Mouse (Mus musculus) central nervous system, embryonic 18 days (tissue): ENCODE results near the gene Pex12. TPM values are rescaled to one million over a fixed set of nuclear protein-coding genes. Genes with fewer than 3 reads are reported as not detected.

Experiments
- polyA plus RNA-seq: library from polyadenylated mRNA; depleted of rRNA; stranded (reverse); fragments of >200 nt; gene quantifications from 2 replicates; pipeline ENCODE4 v1.2.3, GENCODE M21; 2012; rRNA removed

The Pex12 gene
- 11.2 and 12.5 TPM in 2 replicates for polyA plus RNA-seq

DNA sequence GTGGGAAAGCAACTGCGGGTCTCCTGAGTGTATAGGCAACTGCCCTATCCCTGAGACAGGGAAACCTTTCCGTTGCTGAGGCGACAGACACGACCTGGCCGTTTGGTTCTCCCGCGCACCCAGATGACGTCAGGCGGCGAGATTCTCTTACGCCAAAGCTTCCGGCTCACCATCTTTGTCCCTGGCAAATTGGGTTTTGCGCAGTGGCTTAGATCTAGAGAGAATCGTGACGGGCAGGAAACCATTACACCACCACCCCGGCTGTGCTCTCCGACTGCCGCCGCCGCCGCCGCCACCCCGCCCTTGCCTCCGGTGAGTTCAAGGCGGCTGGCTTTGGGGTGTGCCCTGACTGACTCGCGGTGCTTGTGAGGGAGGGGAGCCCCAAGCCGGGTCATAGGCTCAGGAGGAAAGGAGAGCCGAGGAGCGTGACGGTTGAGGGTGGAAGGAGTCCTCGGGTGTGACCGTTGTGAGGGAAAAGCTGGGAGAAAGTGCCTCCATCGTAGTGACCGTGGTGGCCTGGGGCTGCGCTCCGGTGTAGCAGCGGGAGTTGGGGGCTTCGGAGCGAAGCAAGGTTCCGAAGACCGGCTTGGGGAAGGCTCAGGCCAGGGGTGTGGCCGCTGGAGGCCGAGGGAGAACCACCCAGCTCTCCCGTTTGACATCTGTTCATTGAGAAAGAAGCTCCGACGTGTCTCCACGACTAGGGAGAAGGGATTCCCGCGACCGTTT, at the start of gene Pex12:
TSS of gene Pex12 (minus strand) at position 61 of the 726 bp plus-strand sequence.

DNA sequence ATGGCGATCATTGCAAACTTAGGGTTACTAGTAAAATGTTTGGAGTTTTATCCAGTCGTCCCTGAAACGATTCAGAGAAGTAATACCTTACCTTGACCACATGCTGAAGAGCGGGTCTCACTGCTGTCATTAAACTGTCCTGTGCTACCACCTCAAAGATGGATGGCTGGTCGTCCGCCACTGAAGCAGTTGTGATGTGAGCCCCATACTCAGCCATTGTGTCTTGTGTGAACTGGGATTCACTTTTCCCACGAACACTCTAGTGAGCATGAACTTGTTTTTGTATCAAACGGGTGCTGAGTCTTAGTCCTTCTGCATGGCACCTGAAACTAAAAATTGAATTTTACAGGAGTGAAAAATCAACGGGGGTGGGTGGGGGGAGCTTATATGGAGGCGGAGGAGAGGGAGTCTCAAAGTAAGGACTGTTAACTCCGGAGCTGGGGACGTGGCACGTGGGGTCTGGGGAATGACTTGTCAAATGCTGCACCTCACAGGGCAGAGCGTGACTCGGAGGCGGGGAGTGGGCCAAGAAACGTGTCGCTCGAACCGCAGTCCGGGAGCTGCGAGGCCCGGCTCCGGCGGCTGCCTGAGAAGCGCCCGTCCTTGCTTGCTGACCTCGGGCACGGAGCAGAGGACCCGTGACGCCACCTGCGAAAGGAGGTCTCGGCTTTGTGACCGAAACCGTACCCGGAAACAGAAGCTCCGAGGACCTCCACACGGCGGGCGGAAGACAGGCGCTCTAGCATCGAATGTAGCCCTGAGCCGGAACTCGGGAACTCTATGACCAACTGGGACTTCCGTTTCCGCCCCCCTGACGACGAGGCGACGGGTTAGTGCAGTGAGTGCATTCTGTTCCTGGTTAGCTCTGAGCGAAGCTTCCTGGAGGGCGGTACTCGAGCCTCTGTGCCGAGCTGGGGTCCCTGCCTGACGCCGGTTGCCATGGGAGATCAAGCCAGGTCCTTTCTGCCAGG, 3.9 kb downstream of the Pex12 start, which contains the start of gene Ap2b1:
TSS of gene Ap2b1 (plus strand) at position 800 of the 971 bp plus-strand sequence.

DNA sequence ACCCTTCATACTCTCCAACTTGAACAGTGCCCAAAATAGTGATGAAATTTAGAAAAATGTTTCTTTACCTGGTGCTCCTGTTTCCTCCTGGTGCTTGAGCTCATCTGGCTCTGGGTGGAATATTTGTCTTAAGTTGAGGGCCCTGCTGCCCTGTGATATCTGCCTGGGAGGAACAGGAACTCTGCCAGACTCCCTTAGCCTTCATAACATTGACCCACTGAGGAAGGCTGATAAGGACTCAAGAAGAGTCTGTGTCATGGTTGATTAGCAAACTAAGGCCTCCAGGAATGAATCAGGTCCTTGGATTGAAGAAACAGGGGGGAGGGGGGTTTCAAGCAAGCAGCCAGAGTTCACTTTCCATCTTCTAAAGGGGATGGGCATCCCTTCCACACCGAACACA, 15.8 kb downstream of the Pex12 start, which contains the start of gene Slfn14:
TSS of gene Slfn14 (minus strand) at position 161 of the 400 bp plus-strand sequence.

Other genes with a start within 250 kb of the Pex12 start
- 1.00 and 1.4 TPM in 2 replicates for gene Slfn2, start 237.5 kb downstream of the Pex12 start, polyA plus RNA-seq
- gene Slfn1, start 185.7 kb downstream of the Pex12 start, polyA plus RNA-seq: 0.10 and 0.13 TPM in 2 replicates
- 0.27 and 0.51 TPM in 2 replicates for gene Slfn4, start 127.4 kb downstream of the Pex12 start, polyA plus RNA-seq
- 0.35 and 0.39 TPM in 2 replicates for gene Slfn3, start 111.3 kb downstream of the Pex12 start, polyA plus RNA-seq
- 0.03 and 0.04 TPM in 2 replicates for gene Slfn14, start 15.9 kb downstream of the Pex12 start, polyA plus RNA-seq
- 117 and 129 TPM in 2 replicates for gene Ap2b1, start 3.6 kb downstream of the Pex12 start, polyA plus RNA-seq
- gene Rasl10b, start 106.6 kb upstream of the Pex12 start, polyA plus RNA-seq: 84.3 and 91.7 TPM in 2 replicates
- 0.25 and 0.28 TPM in 2 replicates for gene Gas2l2, start 126.9 kb upstream of the Pex12 start, polyA plus RNA-seq
- gene 1700020L24Rik, start 135.1 kb upstream of the Pex12 start, polyA plus RNA-seq: 0.45 and 0.64 TPM in 2 replicates
- gene Mmp28, start 160.5 kb upstream of the Pex12 start, polyA plus RNA-seq: 3.1 and 3.4 TPM in 2 replicates
- 68.5 and 74.6 TPM in 2 replicates for gene Taf15, start 170.5 kb upstream of the Pex12 start, polyA plus RNA-seq
- gene Heatr9, start 219.6 kb upstream of the Pex12 start, polyA plus RNA-seq: not detected in 2 replicates
- not detected in 2 replicates for gene Ccl5, start 227.9 kb upstream of the Pex12 start, polyA plus RNA-seq